Mouse (Mus musculus) bone marrow macrophage, adult 2 months (primary cell): Measurements from ENCODE around the gene Slc4a11. TPM values are rescaled to one million over a fixed set of nuclear protein-coding genes. Genes with fewer than 3 reads are reported as not detected.
A peak's percentile ranks its signal among the peaks of the same experiment; 100 is the strongest.

Experiments
- H3K27ac ChIP-seq: 2 replicates; pipeline ENCODE4 v1.5.1; 2012; ENCODE audit warnings: low read depth, low read length; ENCODE audit not compliant: insufficient read depth
- H3K4me1 ChIP-seq: 2 replicates; pipeline ENCODE4 v1.6.1; 2012; ENCODE audit warnings: low read length; ENCODE audit not compliant: control insufficient read depth, insufficient read depth
- H3K4me3 ChIP-seq: 2 replicates; pipeline ENCODE4 v1.5.1; 2012; ENCODE audit warnings: mild to moderate bottlenecking, low read length, moderate library complexity; ENCODE audit not compliant: insufficient read depth
- CTCF ChIP-seq: IDR thresholded peaks from 2 replicates; pipeline ENCODE4 v1.5.1; 2012; ENCODE audit warnings: low read depth, mild to moderate bottlenecking, low read length, moderate library complexity
- POLR2A ChIP-seq: IDR thresholded peaks from 2 replicates; pipeline ENCODE4 v1.6.1; 2012; ENCODE audit warnings: mild to moderate bottlenecking, low read depth, low read length, borderline replicate concordance
- polyA plus RNA-seq: library from polyadenylated mRNA; stranded (reverse); fragments of >200 nt; gene quantifications from 2 replicates; pipeline ENCODE4 v1.2.4, GENCODE M21; 2012; ENCODE audit not compliant: missing spikeins, insufficient read depth, insufficient read length

The Slc4a11 gene
- polyA plus RNA-seq, 1 experiment, result 0.34 TPM

- H3K4me1 ChIP-seq, result no peaks in the 10 kb centered on the region
- TF ChIP-seq CTCF (no peak), POLR2A (no peak)
- H3K4me3 ChIP-seq, result no peak overlapping the region
- H3K27ac ChIP-seq, result no peak overlapping the region
Observed at GRCm38 (mm10) chr2:130717951-130718350, 20.6 kb upstream of the Slc4a11 start.

- Histone ChIP-seq H3K27ac (no peak overlapping the region), H3K4me1 (peaks cover 10% of the 10 kb centered on the region), H3K4me3 (no peak overlapping the region)
- TF ChIP-seq POLR2A, result no peak
- TF ChIP-seq CTCF, result no peak
Observed at GRCm38 (mm10) chr2:130707057-130707456, 9.7 kb upstream of the Slc4a11 start.

- Histone ChIP-seq H3K27ac (no peak overlapping the region), H3K4me1 (peaks cover 10% of the 10 kb centered on the region), H3K4me3 (no peak overlapping the region)
- TF ChIP-seq CTCF (no peak), POLR2A (no peak)
Observed at GRCm38 (mm10) chr2:130706602-130707001, 9.3 kb upstream of the Slc4a11 start.

GRCm38 (mm10) chr2:130705178-130705577 lies 7.9 kb upstream of the Slc4a11 start:
- H3K4me1 ChIP-seq, result peaks cover 10% of the 10 kb centered on the region
- TF ChIP-seq CTCF (no peak), POLR2A (no peak)

GRCm38 (mm10) chr2:130704040-130705001 lies 7.0 kb upstream of the Slc4a11 start:
- peaks cover 10% of the 10 kb centered on the region for H3K4me1 ChIP-seq
- TF ChIP-seq POLR2A, result no peak
- H3K4me3 ChIP-seq, result no peak overlapping the region
- H3K27ac ChIP-seq, result no peak overlapping the region

More at GRCm38 (mm10) chr2:130705178-130705577, 7.9 kb upstream of the Slc4a11 start:
- H3K27ac ChIP-seq, result no peak overlapping the region
- H3K4me3 ChIP-seq, result no peak overlapping the region

- no peak for TF ChIP-seq POLR2A
- TF ChIP-seq CTCF, result no peak
- Histone ChIP-seq H3K4me3 (peak overlapping the region; percentile 55), H3K4me1 (0 out of 2 replicates have a peak, but pooled peaks cover 3% of the 10 kb centered on the region), H3K27ac (no peak overlapping the region)
Observed at GRCm38 (mm10) chr2:130697821-130698266, 525 bp upstream of the Slc4a11 start.

GRCm38 (mm10) chr2:130696700-130697152 lies 593 bp downstream of the Slc4a11 start:
- TF ChIP-seq POLR2A (no peak), CTCF (no peak)
- Histone ChIP-seq H3K4me3 (peak overlapping the region; percentile 55), H3K4me1 (0 out of 2 replicates have a peak, but pooled peaks cover 3% of the 10 kb centered on the region), H3K27ac (no peak overlapping the region)

GRCm38 (mm10) chr2:130693563-130693962 lies 3.8 kb downstream of the Slc4a11 start:
- Histone ChIP-seq H3K4me1 (peaks cover 12% of the 10 kb centered on the region; the same call in 1 of the 2 replicates), H3K27ac (no peak overlapping the region), H3K4me3 (no peak overlapping the region)
- TF ChIP-seq POLR2A (no peak), CTCF (no peak)

- Histone ChIP-seq H3K4me3 (no peak overlapping the region), H3K4me1 (peaks cover 9% of the 10 kb centered on the region; the same call in 1 of the 2 replicates), H3K27ac (no peak overlapping the region)
- TF ChIP-seq POLR2A, result no peak
Observed at GRCm38 (mm10) chr2:130689011-130689410, 8.3 kb downstream of the Slc4a11 start.

- no peak overlapping the region for H3K27ac ChIP-seq
Observed at GRCm38 (mm10) chr2:130685426-130685825, 11.9 kb downstream of the Slc4a11 start.

More at GRCm38 (mm10) chr2:130685426-130685825, 11.9 kb downstream of the Slc4a11 start:
- no peak overlapping the region for H3K4me3 ChIP-seq
- no peak for TF ChIP-seq POLR2A
- TF ChIP-seq CTCF, result no peak
- H3K4me1 ChIP-seq, result peaks cover 9% of the 10 kb centered on the region; the same call in 1 of the 2 replicates
